Mouse (Mus musculus) lung, postnatal 36 days (tissue): ENCODE measurements at regions not wholly inside any gene's neighbourhood (a gene's known extent, or its start where the extent isn't known, plus 50 kb on each side); places are given as distances from the start of the nearest gene placed in this dataset.

ENCODE experiments used
- DNase-seq: peaks from one replicate; pipeline ENCODE4 v3.0.0; 2022; ENCODE audit warnings: mixed read lengths

DNA sequence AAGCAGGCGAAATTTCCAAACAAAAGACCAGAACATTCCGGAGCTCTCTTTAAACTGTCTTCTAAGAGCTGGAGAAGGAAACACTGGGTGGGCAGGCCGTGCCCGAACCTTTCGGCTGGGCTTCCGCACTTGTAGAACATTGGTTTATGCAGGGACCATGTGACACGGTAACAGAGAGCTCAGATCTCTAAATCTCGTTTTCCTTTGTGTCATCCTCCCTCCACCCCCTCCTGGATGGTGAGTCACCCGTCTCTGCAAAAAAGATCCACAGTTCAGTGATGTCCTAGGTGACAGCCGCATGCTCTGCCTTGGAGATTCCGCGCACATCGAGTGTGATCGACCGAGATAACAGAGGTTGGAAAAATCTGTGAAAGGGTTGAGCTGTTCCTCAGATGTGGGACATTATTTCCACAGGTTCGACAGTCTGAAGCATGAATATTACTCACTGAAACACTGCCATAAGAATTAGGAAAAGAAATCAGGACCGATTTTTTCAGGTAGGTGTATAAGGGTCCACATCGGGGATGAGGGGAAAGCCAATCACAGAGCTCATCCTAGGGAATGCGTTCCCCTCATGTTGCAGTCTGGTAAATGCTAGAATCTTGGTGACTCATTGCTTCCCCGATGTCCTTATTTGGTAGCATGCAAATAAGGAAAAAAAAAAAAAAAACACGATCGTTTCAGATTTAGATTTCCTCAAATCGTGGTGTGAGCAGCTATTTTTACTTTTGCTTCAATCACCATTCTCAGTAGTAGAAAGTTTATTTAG lies 70.0 kb upstream of the Foxo1 start:
- DNase-seq, result peak; percentile 84

DNA sequence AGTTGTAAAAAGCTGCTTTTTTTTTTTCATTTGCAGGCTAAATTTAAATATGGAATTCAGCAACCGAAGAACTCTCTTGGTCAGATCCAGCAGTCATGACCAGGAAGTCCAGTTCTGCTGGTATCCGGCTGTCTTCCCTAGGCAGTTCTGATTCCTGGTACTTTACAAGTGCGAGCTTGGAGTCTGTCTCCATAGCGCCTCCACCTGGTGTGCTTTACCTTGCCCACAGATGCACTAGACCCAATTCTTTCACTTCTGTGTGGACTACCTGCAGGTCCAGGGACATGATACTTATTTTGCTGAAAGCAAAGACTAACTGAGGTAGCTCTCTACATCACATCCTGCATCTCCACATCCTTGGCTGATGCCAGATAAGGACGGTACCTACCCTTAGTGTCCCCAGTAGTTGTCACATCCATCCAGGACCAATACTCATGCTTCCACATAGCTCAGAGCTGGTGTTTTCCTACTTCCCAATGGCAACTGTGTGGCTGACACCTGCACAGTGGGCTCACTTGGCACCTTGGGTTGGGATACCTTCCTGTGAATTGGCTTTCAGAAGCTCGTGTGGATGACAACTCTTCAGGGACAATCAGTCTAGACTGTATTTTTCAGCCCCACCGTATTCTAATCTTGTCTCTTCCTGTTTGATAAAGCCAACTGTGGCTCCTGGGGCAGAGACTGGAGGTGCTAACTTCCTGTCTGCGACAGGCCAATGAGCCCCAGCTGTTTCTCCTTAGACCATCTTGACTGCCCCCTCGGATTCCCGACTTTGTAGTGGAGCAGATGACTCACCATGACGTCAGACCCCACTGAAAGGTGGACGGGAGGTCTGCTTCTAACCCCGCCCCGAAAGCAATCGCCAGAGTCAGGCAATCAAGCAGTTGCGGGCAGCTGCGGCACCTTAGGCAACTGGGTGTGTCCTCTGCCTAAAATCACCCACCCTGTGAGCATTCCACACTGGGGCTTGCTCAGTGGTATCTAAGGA lies 69.1 kb upstream of the Foxo1 start:
- peak; percentile 50 for DNase-seq

DNA sequence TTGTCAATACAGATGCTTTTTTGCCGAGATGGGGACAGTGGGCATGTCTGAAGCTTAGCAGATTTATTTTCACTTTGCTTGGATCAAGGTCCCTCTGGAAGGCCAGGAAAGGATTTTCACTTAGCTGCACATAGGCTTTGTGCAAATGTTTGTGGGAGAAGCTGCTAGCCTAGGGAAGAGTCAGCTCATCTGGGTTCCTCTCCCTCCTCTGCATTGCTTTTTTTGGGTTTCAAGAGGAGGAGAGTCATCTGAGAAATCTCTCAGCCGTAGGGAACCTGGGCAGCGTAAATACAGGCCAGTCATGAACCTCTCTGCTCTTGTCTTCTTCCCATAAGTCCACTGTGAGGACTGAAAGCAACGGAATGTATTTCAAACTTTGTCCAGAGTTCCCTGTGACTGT lies 68.0 kb upstream of the Foxo1 start:
- no peak for DNase-seq

DNA sequence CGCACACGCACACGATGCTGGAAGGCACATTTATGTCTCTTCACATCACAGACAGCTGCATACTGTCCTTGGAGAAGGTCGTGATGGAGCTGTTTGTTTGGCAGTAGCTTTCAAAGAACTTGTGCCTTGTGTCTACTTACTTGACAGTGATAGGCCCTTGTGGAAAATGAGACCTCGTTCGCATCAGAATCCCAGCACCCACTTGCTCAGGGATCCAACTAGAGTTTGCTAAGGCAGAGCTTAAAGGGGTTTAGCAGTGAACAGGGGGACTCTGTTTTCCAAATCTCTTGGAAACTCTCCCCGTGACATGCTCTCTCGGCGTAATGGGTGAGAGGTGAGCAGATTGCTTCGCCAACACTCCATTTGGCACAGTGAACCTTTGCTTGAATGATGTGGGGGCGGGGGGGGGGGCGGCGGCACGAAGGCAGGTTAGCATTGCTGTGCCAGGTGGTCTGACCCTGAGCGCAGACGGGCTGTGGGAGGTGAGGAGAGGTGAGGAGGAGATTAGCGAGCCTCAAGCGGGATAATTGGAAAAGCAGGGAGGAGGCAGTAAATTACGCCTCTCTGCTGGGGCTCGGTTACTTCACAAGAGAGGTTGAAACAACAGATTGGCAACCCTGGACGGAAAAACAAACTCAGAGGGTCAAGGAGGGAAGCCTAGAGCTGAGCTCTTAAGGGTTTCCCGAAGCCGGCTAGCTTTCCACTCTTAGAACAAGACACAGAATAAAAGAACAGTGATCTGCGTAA lies 57.4 kb upstream of the Foxo1 start:
- DNase-seq, result peak; percentile 43

DNA sequence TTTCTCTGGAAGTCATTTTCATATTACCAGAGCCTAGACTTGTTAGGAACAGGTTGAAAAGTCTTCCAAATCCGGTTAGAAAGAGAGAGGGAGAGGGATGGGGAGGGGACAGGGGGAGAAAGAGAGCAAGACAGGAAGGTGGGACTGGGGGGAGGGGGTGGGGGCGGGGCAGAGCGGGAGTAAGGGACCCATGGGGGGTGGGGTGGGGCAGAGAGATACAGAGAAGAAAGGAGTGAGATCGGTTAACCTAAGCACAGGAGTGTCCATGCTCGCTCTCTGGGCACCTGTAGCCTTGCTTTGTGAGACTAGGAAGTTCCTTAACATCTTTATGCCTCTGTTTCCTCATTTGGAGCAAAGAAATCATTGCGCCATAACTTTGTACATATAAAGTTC lies 56.8 kb upstream of the Foxo1 start:
- no peak for DNase-seq

DNA sequence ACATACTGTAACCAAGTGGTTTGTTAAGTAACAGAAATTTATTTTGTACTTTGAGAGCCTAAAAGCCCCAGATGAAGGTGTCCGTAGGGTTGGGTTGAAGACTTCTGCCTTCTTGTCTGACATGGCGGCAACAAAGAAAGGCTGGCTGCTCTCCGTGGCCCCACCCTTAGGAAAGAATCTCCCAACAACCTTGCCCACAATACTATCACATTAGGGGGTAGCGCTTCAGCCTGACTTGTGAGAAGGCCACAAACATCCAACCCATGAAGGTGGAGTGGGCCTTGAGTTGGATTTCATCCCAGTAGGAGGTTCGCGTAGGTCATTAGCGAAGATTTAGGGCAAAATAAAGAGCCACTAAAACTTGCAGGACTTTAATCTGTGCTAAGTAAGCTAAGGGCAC lies 54.0 kb upstream of the Foxo1 start:
- no peak for DNase-seq

DNA sequence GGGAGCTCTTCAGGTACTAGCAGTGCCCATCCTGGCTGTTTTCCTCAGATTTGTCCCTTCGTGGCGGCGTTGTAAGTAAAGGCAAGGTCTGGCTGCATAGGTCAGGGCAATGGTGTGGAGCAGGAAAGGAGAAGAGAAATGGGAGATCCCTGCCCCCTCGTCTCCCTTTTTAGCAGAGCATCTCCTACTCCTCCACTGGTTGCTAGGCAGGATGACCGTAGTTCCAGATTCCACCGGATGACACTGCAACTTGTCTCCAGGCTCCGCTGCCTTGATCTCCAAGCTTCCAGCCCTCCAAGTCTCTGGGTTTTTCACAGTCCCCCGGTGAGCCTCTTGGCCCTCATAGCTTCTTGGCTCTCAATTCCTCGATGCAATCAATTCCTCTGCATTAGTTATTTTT lies 53.1 kb upstream of the Foxo1 start:
- DNase-seq, result no peak
